In genomic region chr11:120633520-120634343, GRCm38 (mm10) we compare ENCODE assay signal across 8 mouse cellular contexts. TPM values are rescaled to one million over a fixed set of nuclear protein-coding genes. Genes with fewer than 3 reads are reported as not detected.
DNase-seq lines count a peak whose midpoint lies in the region; ATAC-seq and TF ChIP-seq lines count a peak whose summit lies in the region.

Gene Mafg (minus strand): TSS chr11:120633600.

- peaks cover 13% of the 10 kb centered on the region for H3K4me1 ChIP-seq in cortical plate, adult 2 months (ENCODE audit: control insufficient read depth, insufficient read depth, low read length)

- TF ChIP-seq POLR2A in cortical plate, adult 2 months (IDR thresholded peaks at IDR 0.05; ENCODE audit: extremely low read depth, insufficient read depth, low read length), result peak; percentile 54; the same call in 1 of the 2 replicates

- peak; percentile 50 for ATAC-seq in activated CD4-positive, CD25-positive, alpha-beta regulatory T cell, adult 4 months
- ATAC-seq in megakaryocyte progenitor cell, adult 5-6 weeks (replicated peaks; ENCODE audit: poor library complexity), result peak; percentile 51

- TF ChIP-seq CTCF in cortical plate, adult 2 months (IDR thresholded peaks at IDR 0.05; ENCODE audit: extremely low read depth, insufficient read depth, low read length), result no peak

- H3K4me3 ChIP-seq in cortical plate, adult 2 months (ENCODE audit: insufficient read depth, low read length), result peak within 1 kb of the TSS; percentile 67

- peak within 1 kb of the TSS; percentile 76 for H3K27ac ChIP-seq in cortical plate, adult 2 months (ENCODE audit: insufficient read depth, low read length)

- DNase-seq in gastrocnemius, postnatal 10 days, result peak; percentile 91
- peak; percentile 95 for DNase-seq in induced T-regulatory cell, adult 2 months (ENCODE audit: low read depth)
- peak; percentile 83 to 93 for DNase-seq in left cerebral cortex, adult 9 months (ENCODE audit: low spot score in 2 of 2)
- peak; percentile 94 for DNase-seq in right cerebral cortex, postnatal 14 days
- peak; percentile 87 to 94 for DNase-seq in urinary bladder, postnatal 36 days (ENCODE audit: low spot score in 2 of 2)

RNA-seq across cellular contexts. Expression of gene Mafg, which starts in this region (rescaled TPM):
- 10 to 100 TPM; 10.7 to 14.3 TPM for polyA plus RNA-seq in activated CD4-positive, CD25-positive, alpha-beta regulatory T cell, adult 4 months (2017; shearing (Covaris generic))
- polyA plus RNA-seq in cortical plate, adult 2 months (2012; rRNA removed), result 83.7 and 83.9 TPM in 2 replicates
- 10 to 100 TPM; 27.6 to 39.6 TPM for total RNA-seq in gastrocnemius, postnatal 10 days (2021)
- total RNA-seq in megakaryocyte progenitor cell, adult 5-6 weeks (2015), result 15.0 and 16.4 TPM in 2 replicates
- total RNA-seq in megakaryocyte progenitor cell, adult 5-6 weeks (2017), result 24.2 and 29.5 TPM in 2 replicates

Comparison
In these comparisons a context has a peak if more than half of its experiments do, and no peak if none do; other contexts are left out.
1. Peak in every context shown above with its lines: DNase-seq, ATAC-seq, H3K4me3 ChIP-seq and H3K27ac ChIP-seq.